Mouse (Mus musculus): ENCODE results near the gene Surf6. TPM values are rescaled to one million over a fixed set of nuclear protein-coding genes. Genes with fewer than 3 reads are reported as not detected.
A peak's percentile ranks its signal among the peaks of the same experiment; 100 is the strongest.

Surf6 gene
- total RNA-seq (2021): 10 to 100 TPM; 14.7 to 15.7 TPM

- peak; percentile 93 for DNase-seq
Observed at GRCm38 (mm10) chr2:26902467-26903220, at the start of gene Surf6. Gene Surf6 (minus strand): TSS chr2:26902879.

DNA sequence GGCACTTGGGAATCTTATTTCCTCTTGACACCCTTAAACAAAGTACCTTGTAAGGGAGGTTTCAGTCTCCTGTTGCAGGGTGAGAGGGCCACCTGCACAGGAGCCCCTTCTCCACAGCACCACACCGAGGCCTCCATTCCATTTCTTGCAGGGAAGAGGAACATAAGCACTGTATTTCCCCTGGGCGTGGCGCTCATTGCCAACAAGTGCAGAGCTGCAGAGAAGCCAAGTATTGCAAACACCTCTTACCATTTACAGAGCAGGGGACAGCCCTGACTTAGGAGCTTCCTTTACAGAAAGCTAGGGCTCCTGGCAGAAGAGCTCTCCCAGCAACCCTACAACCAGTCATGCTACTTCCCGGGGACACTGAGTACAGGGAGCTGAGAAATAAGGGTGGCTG is 49.5 kb upstream of the Surf6 start:
- no peak for DNase-seq

DNA sequence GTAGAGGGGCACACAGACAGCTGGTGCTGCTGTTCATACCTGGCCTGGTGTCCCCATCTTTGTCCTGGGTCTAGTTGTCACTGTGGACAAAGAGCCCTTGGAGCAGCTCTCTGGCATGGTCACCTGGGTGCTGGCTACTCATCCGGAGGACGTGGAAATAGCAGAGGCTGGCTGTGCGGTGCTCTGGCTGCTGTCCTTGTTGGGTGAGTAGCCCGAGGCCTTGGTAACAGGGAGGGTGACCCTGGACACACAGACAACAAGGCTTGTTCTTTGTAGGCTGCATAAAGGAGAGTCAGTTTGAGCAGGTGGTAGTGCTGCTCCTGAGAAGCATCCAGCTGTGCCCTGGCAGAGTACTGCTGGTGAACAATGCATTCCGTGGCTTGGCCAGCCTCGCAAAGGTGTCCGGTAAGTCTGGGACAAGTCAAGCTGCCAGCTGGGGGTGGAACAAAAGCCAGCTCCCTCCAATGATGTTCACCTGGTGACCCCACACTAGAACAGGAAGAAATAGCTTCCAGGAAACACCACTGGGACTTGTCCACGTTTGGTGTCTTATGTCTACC is 48.7 kb upstream of the Surf6 start:
- no peak for DNase-seq

DNA sequence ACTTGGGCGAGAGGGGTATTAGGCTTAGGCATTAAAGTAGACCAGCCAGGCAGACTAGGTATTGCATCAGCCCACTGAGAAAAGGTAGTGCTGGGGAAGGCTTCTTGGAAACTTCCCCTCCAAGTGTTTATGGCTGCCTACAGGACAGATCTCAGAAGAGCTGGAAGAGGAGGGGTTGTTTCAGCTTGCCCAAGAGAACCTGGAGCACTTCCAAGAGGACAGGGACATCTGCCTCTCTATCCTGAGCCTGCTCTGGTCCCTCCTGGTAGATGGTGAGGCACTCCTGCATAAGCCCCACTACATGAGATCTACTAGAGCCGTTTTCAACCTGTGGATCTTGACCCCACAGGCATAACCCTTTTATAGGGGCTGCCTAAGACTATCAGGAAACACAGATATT is 47.7 kb upstream of the Surf6 start:
- no peak for DNase-seq

DNA sequence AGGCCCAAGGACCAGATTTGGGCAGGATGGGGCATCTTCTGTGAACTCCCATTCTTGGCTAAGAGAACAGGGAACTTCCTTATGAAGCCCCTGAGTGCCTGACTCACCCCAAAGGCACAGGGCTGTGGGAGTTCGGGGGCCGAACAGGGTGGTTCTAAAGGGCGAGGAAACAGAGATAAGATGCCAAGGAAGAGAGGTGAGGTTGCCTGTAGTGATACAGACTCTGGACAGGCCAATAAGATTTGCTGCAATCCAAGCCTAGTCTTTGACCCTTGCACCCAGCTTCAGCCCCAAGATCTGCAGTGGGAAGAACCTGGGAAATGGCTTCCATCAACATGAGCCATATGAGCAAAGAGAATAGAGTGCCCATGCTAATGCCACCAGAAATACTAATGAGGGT is 40.6 kb upstream of the Surf6 start:
- no peak for DNase-seq

- DNase-seq: no peak
Observed at GRCm38 (mm10) chr2:26941539-26941938, 38.9 kb upstream of the Surf6 start.

DNA sequence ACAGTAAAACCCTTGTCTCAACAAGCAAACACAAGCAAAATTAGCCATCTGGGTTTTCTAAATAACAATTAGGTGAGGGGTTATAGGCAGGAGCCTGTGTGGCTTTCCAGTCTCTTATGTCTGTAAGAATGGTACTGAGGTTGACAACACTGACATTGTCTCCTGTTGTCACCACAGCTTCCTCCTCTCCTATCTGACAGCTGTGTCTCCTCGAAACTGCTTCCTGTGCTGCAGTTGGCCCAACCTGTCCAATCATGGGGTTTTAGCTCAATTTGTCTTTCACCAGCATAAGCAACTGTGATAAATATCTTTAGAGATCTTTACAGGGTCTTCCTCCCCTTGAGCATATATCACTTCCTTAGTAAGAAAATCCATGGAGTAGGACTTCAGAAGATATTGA is 33.7 kb upstream of the Surf6 start:
- no peak for DNase-seq

DNA sequence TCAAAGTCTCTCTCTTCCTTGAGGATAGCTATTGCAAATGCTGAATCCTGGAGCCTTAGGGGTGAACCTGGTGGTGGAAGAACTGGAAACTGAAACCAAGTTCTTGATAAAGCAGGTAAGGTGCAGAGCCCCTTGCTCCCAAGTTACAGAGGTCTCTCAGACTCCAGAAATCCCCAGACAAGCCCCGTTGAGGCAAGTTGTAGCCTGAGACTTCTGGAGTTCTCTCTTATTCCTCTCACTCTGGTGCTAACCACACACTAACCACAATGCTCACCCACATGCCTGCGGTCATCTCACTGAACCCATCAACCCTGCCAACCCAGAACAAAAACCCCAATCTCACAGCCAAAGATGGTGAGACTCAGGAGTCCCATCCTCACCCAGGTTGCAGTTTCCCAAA is 32.6 kb upstream of the Surf6 start:
- no peak for DNase-seq

GRCm38 (mm10) chr2:26933304-26934055 is 30.8 kb upstream of the Surf6 start, which contains the start of the genes Surf4 and Stkld1:
Gene Surf4 (minus strand): TSS chr2:26933928.
Gene Stkld1 (plus strand): TSS chr2:26934047.
- peak; percentile 93 for DNase-seq

DNA sequence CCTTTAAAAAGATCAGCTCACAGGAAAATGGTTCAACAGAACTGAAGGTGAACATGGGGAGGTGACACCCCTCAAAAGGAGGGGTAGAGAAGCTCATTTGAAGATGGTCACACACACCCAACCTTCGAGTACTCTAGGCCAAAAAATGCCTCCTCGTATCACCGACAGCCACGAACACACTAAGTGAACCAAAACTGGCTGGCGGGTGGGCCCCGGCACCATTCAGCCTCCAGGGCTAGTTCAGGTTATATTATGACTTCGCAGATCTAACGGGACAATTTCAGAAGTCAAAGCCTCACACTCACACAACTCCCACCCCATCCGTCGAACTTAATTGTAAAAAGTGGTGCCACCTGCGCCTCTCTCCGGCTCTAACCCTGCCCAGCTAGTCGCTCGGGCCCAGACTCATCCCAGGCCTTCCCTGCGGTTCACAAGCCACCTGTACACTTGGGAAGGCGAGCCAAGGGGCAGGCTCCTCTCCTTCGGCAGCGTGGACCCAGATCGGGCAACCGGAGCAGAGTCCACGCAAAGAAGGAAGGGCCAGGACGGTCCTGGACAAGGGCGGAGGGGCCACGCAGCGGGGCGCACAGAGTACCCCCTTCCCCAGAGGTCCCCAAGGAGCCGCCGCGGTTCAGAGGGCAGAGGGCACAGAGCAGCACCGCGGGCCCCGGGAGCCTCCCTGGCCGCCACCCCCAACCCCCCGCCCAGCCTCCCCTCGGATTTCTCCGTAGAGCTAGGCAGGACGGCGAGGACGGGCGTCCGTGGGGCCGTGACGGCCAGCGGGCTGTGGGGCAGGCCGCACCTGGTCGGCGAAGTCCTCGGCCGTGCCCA is 30.0 kb upstream of the Surf6 start:
- DNase-seq: peak; percentile 57

GRCm38 (mm10) chr2:26930390-26930789 is 27.7 kb upstream of the Surf6 start:
- DNase-seq: peak; percentile 77

- DNase-seq: no peak
Observed at GRCm38 (mm10) chr2:26927745-26928476, 25.2 kb upstream of the Surf6 start.

DNA sequence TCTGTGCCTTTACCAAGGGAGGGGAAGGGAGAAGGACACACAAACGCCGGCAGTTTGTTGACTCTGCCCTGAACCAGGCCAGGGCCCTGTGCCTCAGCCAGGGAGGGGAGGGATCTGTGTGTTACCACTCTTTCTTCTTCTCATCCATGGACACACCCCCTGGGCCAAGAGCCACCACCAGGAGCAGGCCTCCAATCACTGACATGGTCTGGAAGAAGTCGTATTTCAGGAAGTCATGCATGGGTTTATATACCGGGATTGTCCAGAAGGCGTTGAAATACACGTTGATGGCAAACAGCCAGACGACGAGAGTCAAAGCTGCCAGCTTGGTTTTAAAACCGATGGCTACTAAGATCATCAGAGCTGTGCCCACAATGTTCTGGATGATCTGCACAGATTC is 19.1 kb upstream of the Surf6 start:
- peak; percentile 42 for DNase-seq

- no peak for DNase-seq
Observed at GRCm38 (mm10) chr2:26920190-26920855, 17.6 kb upstream of the Surf6 start.

GRCm38 (mm10) chr2:26919684-26920083 is 17.0 kb upstream of the Surf6 start:
- DNase-seq: no peak

DNA sequence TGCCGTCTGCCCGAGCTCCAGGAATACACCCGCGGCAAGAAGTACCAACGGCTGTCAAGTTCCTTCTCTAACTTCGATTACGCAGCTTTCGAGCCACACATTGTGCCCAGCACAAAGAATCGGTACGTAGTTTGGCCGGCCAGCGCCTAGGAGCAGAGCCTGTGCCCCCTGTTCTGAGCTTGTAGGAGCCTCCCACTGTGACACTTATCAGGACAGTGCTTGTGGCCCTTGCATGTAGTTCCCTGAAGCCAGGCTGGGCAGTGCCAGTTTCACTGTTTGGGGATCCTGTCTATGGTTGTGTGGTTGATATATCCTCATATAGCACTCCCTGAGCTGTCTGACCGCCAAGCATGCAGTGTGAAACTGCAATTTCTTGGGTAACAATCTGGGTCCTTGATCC is 14.1 kb upstream of the Surf6 start:
- no peak for DNase-seq

DNA sequence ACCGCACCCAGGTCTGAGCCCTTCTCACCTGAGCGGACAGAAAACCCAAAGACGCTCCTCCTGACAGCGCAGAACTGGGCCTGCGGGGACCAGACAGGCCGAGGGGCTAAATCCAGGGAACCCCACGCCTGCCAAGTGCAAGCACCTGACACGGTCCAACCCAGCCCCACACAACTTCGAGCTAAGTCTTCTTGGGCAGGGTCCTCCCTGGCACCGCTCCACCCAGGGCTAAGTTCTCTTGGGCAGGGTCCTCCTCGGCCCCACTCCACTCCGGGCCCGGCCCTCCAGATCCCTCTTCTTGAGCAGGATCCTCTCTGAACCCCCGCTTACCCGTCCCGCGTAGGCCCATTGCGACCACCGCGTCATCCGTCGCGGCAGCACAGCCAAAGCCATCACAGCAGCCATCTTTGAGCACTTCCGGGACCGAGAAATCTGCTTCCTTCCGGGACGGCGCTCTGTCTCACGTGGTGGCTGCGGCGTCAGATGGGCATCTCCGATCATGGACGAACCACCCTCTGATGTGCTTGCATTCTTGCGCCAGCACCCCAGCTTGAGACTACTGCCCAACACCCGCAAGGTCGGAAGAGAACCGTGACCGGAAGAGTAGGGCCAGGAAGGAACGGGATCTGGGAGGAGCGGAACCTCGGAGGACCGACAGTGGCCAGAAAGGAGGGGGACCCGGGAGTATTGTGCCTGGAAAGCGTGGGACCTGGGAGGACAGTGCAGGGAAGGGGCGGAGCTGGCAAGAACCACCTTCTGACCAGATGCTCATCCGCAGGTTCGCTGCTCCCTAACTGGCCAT is 13.4 kb upstream of the Surf6 start, which contains the start of the genes Surf2 and Surf1:
TSS of gene Surf2 (plus strand) at position 441 of the 802 bp plus-strand sequence.
TSS of gene Surf1 (minus strand) at position 604 of the 802 bp plus-strand sequence.
- peak; percentile 77 for DNase-seq

GRCm38 (mm10) chr2:26914148-26914941 is 11.7 kb upstream of the Surf6 start:
- no peak for DNase-seq

DNA sequence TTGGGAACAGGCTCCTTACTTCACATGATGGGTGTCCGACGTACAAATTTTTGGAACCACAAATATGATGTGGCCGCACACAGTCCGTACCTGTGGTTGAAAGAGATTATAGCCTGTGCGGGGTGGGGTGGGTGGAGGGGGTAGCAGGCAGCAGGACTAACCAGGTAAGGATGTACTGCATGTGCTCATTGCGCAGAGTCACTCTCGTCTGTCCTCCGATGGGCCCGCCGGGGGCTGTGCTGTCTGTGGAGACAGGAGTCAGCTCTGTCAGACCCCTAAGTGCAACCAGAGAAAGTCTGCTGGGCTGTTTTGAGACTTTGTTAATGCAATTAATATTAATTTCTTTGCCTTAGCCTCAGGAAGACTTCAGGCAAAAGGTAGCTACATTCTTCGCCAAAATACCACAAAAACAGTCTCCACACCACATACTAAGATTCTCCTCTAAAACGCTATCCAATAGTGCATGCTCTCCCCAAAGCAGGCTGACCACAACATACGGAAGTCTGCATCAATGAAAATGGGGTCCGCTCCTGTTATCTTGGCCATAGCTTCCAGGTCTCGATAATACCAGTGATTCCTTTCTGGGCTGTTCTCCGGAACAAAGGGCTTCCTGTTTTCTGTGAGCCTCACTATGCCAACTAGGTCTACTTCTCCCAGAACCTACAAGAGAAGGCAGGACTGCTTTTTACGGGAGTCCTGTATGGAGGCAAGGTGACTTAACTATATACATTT is 10.9 kb upstream of the Surf6 start:
- no peak for DNase-seq

All from heart, postnatal 4 days (tissue).